Mouse (Mus musculus) liver, embryonic 16.5 days (tissue): Measurements from ENCODE around the gene Hist1h4k. TPM values are rescaled to one million over a fixed set of nuclear protein-coding genes. Genes with fewer than 3 reads are reported as not detected.
"Not testable (repeated sequence)": the region's sequence is repeated elsewhere in the genome, so short reads cannot be mapped to it uniquely, and the experiment has no call there.

ENCODE experiments used
- ATAC-seq: fragments of 200-750 bp; cut with Nextera tagmentation; 2 replicates; pipeline ENCODE4 v1.8.0; 2017; ENCODE audit warnings: low read depth, mild to moderate bottlenecking, moderate number of reproducible peaks, moderate library complexity
- H3K27ac ChIP-seq: fragments of 300-500 bp; sonication (generic); 2 replicates; pipeline ENCODE4 v1.5.1; 2014; ENCODE audit warnings: mild to moderate bottlenecking, low read length
- H3K27me3 ChIP-seq: fragments of 300-500 bp; sonication (generic); 2 replicates; pipeline ENCODE4 v1.6.1; 2014; ENCODE audit warnings: low read depth, low read length, mixed read lengths; ENCODE audit not compliant: control insufficient read depth, insufficient read depth
- H3K36me3 ChIP-seq: fragments of 300-500 bp; sonication (generic); 2 replicates; pipeline ENCODE4 v1.6.1; 2014; ENCODE audit warnings: mild to moderate bottlenecking; ENCODE audit not compliant: control insufficient read depth, insufficient read depth
- H3K4me1 ChIP-seq: fragments of 300-500 bp; sonication (generic); 2 replicates; pipeline ENCODE4 v1.6.1; 2014; ENCODE audit warnings: low read depth, low read length, mixed read lengths; ENCODE audit not compliant: control insufficient read depth
- H3K4me2 ChIP-seq: fragments of 300-500 bp; sonication (generic); 2 replicates; pipeline ENCODE4 v1.6.1; 2014; ENCODE audit warnings: low read depth, low read length, mixed read lengths
- H3K4me3 ChIP-seq: fragments of 300-500 bp; sonication (generic); 2 replicates; pipeline ENCODE4 v1.5.1; 2014; ENCODE audit warnings: low read depth, mild to moderate bottlenecking, low read length
- H3K9ac ChIP-seq: fragments of 300-500 bp; sonication (generic); 2 replicates; pipeline ENCODE4 v1.6.1; 2014; ENCODE audit warnings: low read depth, low read length
- H3K9me3 ChIP-seq: fragments of 300-500 bp; sonication (generic); replicated peaks from 2 replicates; pipeline ENCODE4 v1.6.1; 2016; ENCODE audit warnings: low read length; ENCODE audit not compliant: control insufficient read depth
- WGBS: fragments of 180-500 bp; shearing (Covaris S2); extraction: QIAGEN DNeasy Blood & Tissue Kit; methylation state at CpG from one replicate; pipeline ENCODE4 v1.1.7; 2014; ENCODE audit not compliant: insufficient replicate concordance; 5-methylcytosine and 5-hydroxymethylcytosine counted together
- polyA plus RNA-seq: library from polyadenylated mRNA; unstranded; fragments of >200 nt; fragmentation: Nextera tagmentation; extraction: Ambion mirVana; gene quantifications from 2 replicates; pipeline ENCODE4 v1.2.1, GENCODE M21; 2015

Gene Hist1h4k
- polyA plus RNA-seq = 5.0 and 6.3 TPM in 2 replicates

GRCm38 (mm10) chr13:21750159-21751017 lies at the start of gene Hist1h4k:
Gene Hist1h4k (minus strand): TSS chr13:21750505.
- not testable (repeated sequence) for H3K36me3 ChIP-seq, H3K9me3 ChIP-seq, H3K27me3 ChIP-seq
- ATAC-seq = peak; percentile 58
- H3K9ac ChIP-seq = peak within 1 kb of the TSS; percentile 87
- peaks cover 17% of the 10 kb centered on the region for H3K4me1 ChIP-seq
- peak within 1 kb of the TSS; percentile 76 for H3K4me3 ChIP-seq
- peak within 1 kb of the TSS; percentile 76 for H3K4me2 ChIP-seq
- under 1% methylated on average over 41 of the region's 56 CpGs for WGBS
- peak within 1 kb of the TSS; percentile 99 for H3K27ac ChIP-seq

- ATAC-seq = peak; percentile 67; the same call in 1 of the 2 replicates
These were observed 46.9 kb upstream of the Hist1h4k start for GRCm38 (mm10) chr13:21797163-21797562.

GRCm38 (mm10) chr13:21795584-21795983 lies 45.3 kb upstream of the Hist1h4k start:
- 75% methylated on average over 7 of the region's 7 CpGs for WGBS
- Histone ChIP-seq H3K27ac (no peak overlapping the region), H3K4me3 (no peak overlapping the region), H3K9ac (no peak overlapping the region), H3K27me3 (no peaks in the 10 kb centered on the region), H3K9me3 (no peaks in the 10 kb centered on the region), H3K36me3 (no peaks in the 10 kb centered on the region), H3K4me2 (no peak overlapping the region), H3K4me1 (peaks cover under 1% of the 10 kb centered on the region; the same call in 1 of the 2 replicates)
- ATAC-seq = no peak

More at GRCm38 (mm10) chr13:21797163-21797562, 46.9 kb upstream of the Hist1h4k start:
- not testable (repeated sequence) for H3K4me1 ChIP-seq, H3K27ac ChIP-seq, H3K4me2 ChIP-seq, H3K9me3 ChIP-seq, H3K36me3 ChIP-seq, H3K27me3 ChIP-seq, H3K9ac ChIP-seq, H3K4me3 ChIP-seq

- H3K9me3 ChIP-seq = no peaks in the 10 kb centered on the region
- no peaks in the 10 kb centered on the region for H3K27me3 ChIP-seq
- 0 out of 2 replicates have a peak overlapping the region, but pooled peaks have one; percentile 1 for H3K4me3 ChIP-seq
- no peak for ATAC-seq
- WGBS = 37% methylated on average over 17 of the region's 18 CpGs
- peaks cover 14% of the 10 kb centered on the region for H3K4me1 ChIP-seq
- H3K4me2 ChIP-seq = peak overlapping the region; percentile 34
- no peaks in the 10 kb centered on the region for H3K36me3 ChIP-seq
- no peak overlapping the region for H3K27ac ChIP-seq
- peak overlapping the region; percentile 9; the same call in 1 of the 2 replicates for H3K9ac ChIP-seq
These were observed 40.4 kb upstream of the Hist1h4k start for GRCm38 (mm10) chr13:21790601-21791283.

GRCm38 (mm10) chr13:21789925-21790324 lies 39.6 kb upstream of the Hist1h4k start:
- 36% methylated on average over 6 of the region's 6 CpGs for WGBS
- Histone ChIP-seq H3K27ac (no peak overlapping the region), H3K4me1 (peaks cover 14% of the 10 kb centered on the region), H3K27me3 (no peaks in the 10 kb centered on the region), H3K4me2 (no peak overlapping the region), H3K9me3 (no peaks in the 10 kb centered on the region), H3K4me3 (no peak overlapping the region), H3K9ac (no peak overlapping the region), H3K36me3 (no peaks in the 10 kb centered on the region)
- ATAC-seq = no peak

- Histone ChIP-seq H3K27me3 (no peaks in the 10 kb centered on the region), H3K4me1 (peaks cover 24% of the 10 kb centered on the region), H3K4me3 (peak overlapping the region; percentile 60), H3K4me2 (peak overlapping the region; percentile 61), H3K27ac (peak overlapping the region; percentile 96), H3K9ac (peak overlapping the region; percentile 65), H3K9me3 (no peaks in the 10 kb centered on the region), H3K36me3 (no peaks in the 10 kb centered on the region)
- ATAC-seq = peak; percentile 6
- WGBS = 25% methylated on average over 13 of the region's 21 CpGs
These were observed 37.7 kb upstream of the Hist1h4k start for GRCm38 (mm10) chr13:21787760-21788593.

- Histone ChIP-seq H3K4me1 (peaks cover 28% of the 10 kb centered on the region), H3K9ac (peak within 1 kb of the TSS; percentile 81), H3K4me3 (peak within 1 kb of the TSS; percentile 60), H3K4me2 (peak within 1 kb of the TSS; percentile 77), H3K27ac (peak within 1 kb of the TSS; percentile 97)
- H3K27me3 ChIP-seq, H3K36me3 ChIP-seq, H3K9me3 ChIP-seq: not testable (repeated sequence)
- ATAC-seq = peak; percentile 83
- under 1% methylated on average over 38 of the region's 63 CpGs for WGBS
These were observed 36.8 kb upstream of the Hist1h4k start, which contains the start of the genes Hist1h2an and Hist1h2bp for GRCm38 (mm10) chr13:21786899-21787629. Gene Hist1h2an (minus strand): TSS chr13:21787218. Gene Hist1h2bp (plus strand): TSS chr13:21787461.
